Comparison of ENCODE assay signal across 8 mouse cellular contexts in genomic region chr11:83852501-83853211, GRCm38 (mm10). TPM values are rescaled to one million over a fixed set of nuclear protein-coding genes. Genes with fewer than 3 reads are reported as not detected.
DNase-seq lines count a peak whose midpoint lies in the region; ATAC-seq and TF ChIP-seq lines count a peak whose summit lies in the region.

No protein-coding gene starts in this region.

- peak; percentile 8 to 35 for DNase-seq in heart, adult 2 months
- DNase-seq in heart, adult 9 months (ENCODE audit: low spot score in 2 of 2), result no peak
- peak; percentile 50 for DNase-seq in embryo, embryonic 10.5 days (ENCODE audit: low spot score)
- DNase-seq in kidney, adult 8-10 months, result peak; percentile 65 to 76
- DNase-seq in lung, postnatal 0 days (ENCODE audit: low spot score), result peak; percentile 32
- DNase-seq in spleen, postnatal 4 days (ENCODE audit: low spot score in 2 of 2), result no peak
- DNase-seq in cerebellum, adult 11-12 months, result no peak
- no peak for DNase-seq in thymus, postnatal 36 days

- no peaks in the 10 kb centered on the region for H3K79me2 ChIP-seq in heart, adult 2 months (replicated peaks; ENCODE audit: control insufficient read depth, insufficient read depth, low read length)

- H3K9ac ChIP-seq in heart, adult 2 months (ENCODE audit: low read depth, low read length), result no peak overlapping the region
- H3K9ac ChIP-seq in lung, postnatal 0 days (replicated peaks; ENCODE audit: low read depth), result peak overlapping the region; percentile 58

- H3K4me1 ChIP-seq in heart, adult 2 months (ENCODE audit: control insufficient read depth, insufficient read depth, low read length), result no peaks in the 10 kb centered on the region; the same call in 1 of the 2 replicates
- H3K4me1 ChIP-seq in lung, postnatal 0 days (ENCODE audit: insufficient read depth, low read depth, low read length), result no peaks in the 10 kb centered on the region

- no peak for TF ChIP-seq CTCF in heart, adult 2 months (IDR thresholded peaks at IDR 0.05)
- no peak for TF ChIP-seq CTCF in lung, postnatal 0 days (IDR thresholded peaks at IDR 0.05)

- no peak for TF ChIP-seq EP300 in heart, adult 2 months (IDR thresholded peaks at IDR 0.05; ENCODE audit: insufficient read depth, low read depth, low read length)
- no peak for TF ChIP-seq EP300 in lung, postnatal 0 days (IDR thresholded peaks at IDR 0.05)

- no peaks in the 10 kb centered on the region for H3K9me3 ChIP-seq in lung, postnatal 0 days (ENCODE audit: low read length)

- H3K27me3 ChIP-seq in heart, adult 2 months (ENCODE audit: control insufficient read depth, insufficient read depth, low read length), result peaks cover 36% of the 10 kb centered on the region
- peaks cover 26% of the 10 kb centered on the region; the same call in 1 of the 2 replicates for H3K27me3 ChIP-seq in lung, postnatal 0 days (replicated peaks; ENCODE audit: insufficient read depth, low read length)

- intact Hi-C loops in heart, adult 2 months (cut with DNase I), result no loop called here

- peak overlapping the region; percentile 62 for H3K4me2 ChIP-seq in lung, postnatal 0 days (replicated peaks; ENCODE audit: low read depth, low read length)

- TF ChIP-seq POLR2A in heart, adult 2 months (IDR thresholded peaks at IDR 0.05; ENCODE audit: insufficient read depth, low read depth, low read length), result no peak

- H3K36me3 ChIP-seq in heart, adult 2 months (ENCODE audit: control insufficient read depth, insufficient read depth, low read length), result no peaks in the 10 kb centered on the region
- H3K36me3 ChIP-seq in lung, postnatal 0 days (ENCODE audit: insufficient read depth, low read length), result no peaks in the 10 kb centered on the region

- no peak overlapping the region for H3K27ac ChIP-seq in heart, adult 2 months
- peak overlapping the region; percentile 92 for H3K27ac ChIP-seq in lung, postnatal 0 days (ENCODE audit: low read length)

- no peak overlapping the region for H3K4me3 ChIP-seq in heart, adult 2 months
- H3K4me3 ChIP-seq in lung, postnatal 0 days (ENCODE audit: low read depth, low read length), result peak overlapping the region; percentile 45

- ATAC-seq in lung, postnatal 0 days, result peak; percentile 37; the same call in 1 of the 2 replicates

- 4% methylated on average over 38 of the region's 38 CpGs for WGBS in heart, adult 2 months
- 1% methylated on average over 38 of the region's 38 CpGs for WGBS in lung, postnatal 0 days

RNA-seq across cellular contexts. Expression of gene Hnf1b, which starts 2.8 kb away (rescaled TPM):
- total RNA-seq in heart, adult 2 months (2021), result not detected
- 0.33 TPM in 1 of 2 replicates, not detected in the other for polyA plus RNA-seq in heart, adult 2 months (2012; rRNA removed)
- polyA plus RNA-seq in lung, postnatal 0 days (2015; fragmentation: Nextera tagmentation; extraction: Ambion mirVana), result 9.0 and 11.4 TPM in 2 replicates

Comparison
In these comparisons a context has a peak if more than half of its experiments do, and no peak if none do; other contexts are left out.
1. DNase-seq: peak in heart, adult 2 months (2 of 2), embryo, embryonic 10.5 days (single experiment), kidney, adult 8-10 months (2 of 2) and lung, postnatal 0 days (single experiment); none in heart, adult 9 months (0 of 2), spleen, postnatal 4 days (0 of 2), cerebellum, adult 11-12 months (single experiment) and thymus, postnatal 36 days (0 of 2).